Mouse (Mus musculus): Measurements from ENCODE around the gene Smad3. TPM values are rescaled to one million over a fixed set of nuclear protein-coding genes. Genes with fewer than 3 reads are reported as not detected.

Gene Smad3
- total and polyA plus RNA-seq, 3 experiments = 12.4 to 18.4 (median 13.0) TPM

DNA sequence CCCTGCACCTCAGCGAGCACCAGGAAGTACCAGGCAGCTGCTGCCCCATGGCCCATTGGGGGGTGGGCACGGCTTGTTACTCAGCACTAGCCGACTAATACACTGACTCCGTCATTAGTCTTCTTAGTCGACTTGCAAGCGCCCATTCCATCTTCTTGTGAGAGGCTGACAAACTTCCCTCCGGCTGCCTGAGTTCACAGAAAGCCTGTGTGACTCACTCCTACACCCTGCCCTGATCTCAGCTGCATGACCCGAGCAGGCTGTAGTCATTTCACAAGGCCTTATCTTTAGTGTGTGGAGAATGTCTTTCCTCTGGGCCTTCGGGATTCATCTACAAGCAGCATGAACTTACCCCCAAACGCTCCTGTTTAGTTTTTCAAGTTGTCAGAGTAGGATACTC is 83.2 kb downstream of the Smad3 start:
- DNase-seq = peak in 1 of 2 experiments; percentile 51
- Histone ChIP-seq H3K9ac (ENCODE audit: low read depth, low read length) (no peak overlapping the region), H3K4me3 (no peak overlapping the region), H3K79me2 (replicated peaks; ENCODE audit: control insufficient read depth, insufficient read depth, low read length) (no peaks in the 10 kb centered on the region), H3K27ac (no peak overlapping the region; the same call in 1 of the 2 replicates), H3K36me3 (ENCODE audit: control insufficient read depth, insufficient read depth, low read length) (no peaks in the 10 kb centered on the region; the same call in 1 of the 2 replicates), H3K4me1 (ENCODE audit: control insufficient read depth, insufficient read depth, low read length) (peaks cover 19% of the 10 kb centered on the region), H3K27me3 (ENCODE audit: control insufficient read depth, insufficient read depth, low read length) (no peaks in the 10 kb centered on the region)
- WGBS = 51% methylated on average over 10 of the region's 10 CpGs
- TF ChIP-seq POLR2A (IDR thresholded peaks at IDR 0.05; ENCODE audit: insufficient read depth, low read depth, low read length) = no peak
- TF ChIP-seq EP300 (IDR thresholded peaks at IDR 0.05; ENCODE audit: insufficient read depth, low read depth, low read length) = no peak
- TF ChIP-seq CTCF (IDR thresholded peaks at IDR 0.05) = no peak
- intact Hi-C loops (cut with DNase I) = loop anchor here (5.0 kb wide), 1 partner anchor 83 kb away; the partner anchor contains the start of gene Smad3

DNA sequence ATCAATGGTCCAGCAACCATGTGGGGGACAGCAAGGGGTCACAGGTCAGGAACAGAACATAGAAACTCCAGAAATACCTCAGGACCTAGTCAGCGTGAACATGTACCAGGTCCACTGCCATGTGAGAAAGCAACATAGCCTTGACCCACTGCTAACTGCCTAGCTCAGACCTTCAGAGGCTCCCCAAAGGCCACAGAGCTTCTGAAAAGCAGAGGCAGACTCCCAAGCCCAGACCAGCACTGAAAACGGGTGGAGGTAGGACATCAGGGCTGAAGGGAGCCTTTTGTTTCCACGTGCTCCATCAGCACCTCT is 84.3 kb downstream of the Smad3 start:
- TF ChIP-seq POLR2A (IDR thresholded peaks at IDR 0.05; ENCODE audit: insufficient read depth, low read depth, low read length) = no peak
- TF ChIP-seq CTCF (IDR thresholded peaks at IDR 0.05) = no peak
- TF ChIP-seq EP300 (IDR thresholded peaks at IDR 0.05; ENCODE audit: insufficient read depth, low read depth, low read length) = no peak
- no peak for DNase-seq
- Histone ChIP-seq H3K27me3 (ENCODE audit: control insufficient read depth, insufficient read depth, low read length) (no peaks in the 10 kb centered on the region), H3K4me1 (ENCODE audit: control insufficient read depth, insufficient read depth, low read length) (peaks cover 18% of the 10 kb centered on the region), H3K4me3 (no peak overlapping the region), H3K27ac (peak overlapping the region; percentile 15), H3K79me2 (replicated peaks; ENCODE audit: control insufficient read depth, insufficient read depth, low read length) (no peaks in the 10 kb centered on the region), H3K9ac (ENCODE audit: low read depth, low read length) (no peak overlapping the region), H3K36me3 (ENCODE audit: control insufficient read depth, insufficient read depth, low read length) (no peaks in the 10 kb centered on the region; the same call in 1 of the 2 replicates)
- intact Hi-C loops (cut with DNase I) = loop anchor here (5.0 kb wide), 1 partner anchor 84 kb away; the partner anchor contains the start of gene Smad3
- WGBS = 61% methylated on average over 3 of the region's 3 CpGs

DNA sequence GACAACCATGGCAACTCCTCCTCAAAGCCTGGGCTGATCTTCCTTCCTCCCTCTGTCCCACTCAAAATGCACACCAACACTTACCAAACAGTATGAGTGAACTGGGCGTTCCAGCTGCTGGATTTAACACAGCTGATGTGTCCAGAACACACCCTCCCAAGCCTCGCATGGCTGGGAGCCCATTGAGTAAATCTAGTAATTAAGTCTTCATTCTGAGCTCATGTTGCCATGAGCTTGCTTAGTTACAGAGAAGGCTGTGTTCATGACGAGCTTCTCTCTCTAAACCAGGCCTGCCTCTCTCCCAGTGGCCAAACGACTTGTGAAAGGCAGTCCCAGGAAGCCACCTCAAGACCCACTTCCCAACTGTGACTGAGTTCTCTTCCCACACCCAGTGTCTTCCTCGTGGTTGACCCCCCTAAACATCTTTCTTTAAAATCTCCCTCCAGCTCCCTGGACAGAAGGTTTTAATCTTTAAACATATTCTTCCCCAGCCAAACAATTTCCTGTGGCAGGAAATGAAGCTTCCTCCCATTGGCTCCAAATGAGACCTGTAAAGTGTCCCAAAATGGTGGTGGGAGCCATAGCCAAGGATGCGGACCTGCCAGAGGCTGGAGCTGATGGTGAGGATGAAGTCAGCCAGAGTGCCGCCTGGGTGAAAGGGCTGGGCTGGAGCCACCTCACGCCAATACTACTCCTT is 84.8 kb downstream of the Smad3 start:
- intact Hi-C loops (cut with DNase I) = loop anchor here (5.0 kb wide), 1 partner anchor 84 kb away; the partner anchor contains the start of gene Smad3

DNA sequence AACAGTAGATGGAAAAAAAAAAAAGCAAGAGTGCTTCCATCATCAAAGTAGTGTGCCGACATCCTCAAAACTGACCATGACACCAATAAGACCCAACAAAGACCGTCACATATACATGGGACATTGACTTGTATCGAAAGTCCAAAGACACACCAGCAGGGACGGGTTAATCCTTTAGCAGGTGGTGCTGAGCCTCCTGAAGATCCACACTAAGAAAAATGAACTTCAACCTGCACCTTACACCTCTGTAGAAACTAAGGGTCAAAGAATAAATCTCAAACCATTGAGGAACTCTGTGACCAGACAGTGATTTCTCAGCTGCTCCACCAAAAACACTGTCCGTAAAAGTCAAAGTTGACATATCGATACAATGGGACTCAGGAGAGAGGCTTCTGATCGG is 88.0 kb downstream of the Smad3 start:
- Histone ChIP-seq H3K36me3 (ENCODE audit: control insufficient read depth, insufficient read depth, low read length) (no peaks in the 10 kb centered on the region; the same call in 1 of the 2 replicates), H3K27me3 (ENCODE audit: control insufficient read depth, insufficient read depth, low read length) (no peaks in the 10 kb centered on the region), H3K27ac (no peak overlapping the region), H3K79me2 (replicated peaks; ENCODE audit: control insufficient read depth, insufficient read depth, low read length) (no peaks in the 10 kb centered on the region), H3K4me3 (no peak overlapping the region), H3K4me1 (ENCODE audit: control insufficient read depth, insufficient read depth, low read length) (peaks cover 28% of the 10 kb centered on the region), H3K9ac (ENCODE audit: low read depth, low read length) (no peak overlapping the region)
- no peak for TF ChIP-seq EP300 (IDR thresholded peaks at IDR 0.05; ENCODE audit: insufficient read depth, low read depth, low read length)
- TF ChIP-seq CTCF (IDR thresholded peaks at IDR 0.05) = no peak
- no peak for TF ChIP-seq POLR2A (IDR thresholded peaks at IDR 0.05; ENCODE audit: insufficient read depth, low read depth, low read length)
- intact Hi-C loops (cut with DNase I) = loop anchor here (5.0 kb wide), 2 partner anchors 37 to 87 kb away; partner anchors contain the start of gene Smad3
- WGBS = 98% methylated on average over 7 of the region's 7 CpGs
- no peak for DNase-seq

More for the DNA sequence above, 84.8 kb downstream of the Smad3 start:
- Histone ChIP-seq H3K4me1 (ENCODE audit: control insufficient read depth, insufficient read depth, low read length) (peaks cover 17% of the 10 kb centered on the region), H3K9ac (ENCODE audit: low read depth, low read length) (no peak overlapping the region), H3K27ac (peak overlapping the region; percentile 20; the same call in 1 of the 2 replicates), H3K79me2 (replicated peaks; ENCODE audit: control insufficient read depth, insufficient read depth, low read length) (no peaks in the 10 kb centered on the region), H3K27me3 (ENCODE audit: control insufficient read depth, insufficient read depth, low read length) (no peaks in the 10 kb centered on the region), H3K36me3 (ENCODE audit: control insufficient read depth, insufficient read depth, low read length) (no peaks in the 10 kb centered on the region; the same call in 1 of the 2 replicates), H3K4me3 (no peak overlapping the region)
- WGBS = 40% methylated on average over 8 of the region's 8 CpGs
- peak in 1 of 2 experiments; percentile 70 for DNase-seq
- TF ChIP-seq CTCF (IDR thresholded peaks at IDR 0.05) (no peak), EP300 (IDR thresholded peaks at IDR 0.05; ENCODE audit: insufficient read depth, low read depth, low read length) (0 out of 2 replicates have a peak, but pooled peaks have one; percentile 7)

DNA sequence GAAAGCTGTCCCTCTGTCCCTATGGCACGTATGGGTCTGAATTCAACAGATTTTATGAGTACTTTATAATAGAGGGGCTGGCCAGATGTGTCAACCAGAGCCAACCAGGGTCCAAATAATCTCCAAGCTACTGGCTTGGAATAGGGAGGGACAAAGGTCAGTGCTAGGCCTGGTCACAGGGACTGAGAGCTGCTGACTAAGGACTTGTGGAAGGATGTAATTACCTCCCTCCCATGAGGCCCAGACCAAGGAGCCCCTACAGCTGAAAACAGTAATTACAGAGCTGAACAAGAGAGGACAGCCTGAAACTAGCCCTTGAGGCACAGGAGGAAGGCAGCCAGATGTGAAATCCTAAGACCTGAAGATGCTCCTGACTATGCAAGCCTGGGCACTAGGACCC is 89.2 kb downstream of the Smad3 start:
- DNase-seq = no peak
- Histone ChIP-seq H3K9ac (ENCODE audit: low read depth, low read length) (no peak overlapping the region), H3K4me3 (no peak overlapping the region), H3K27ac (no peak overlapping the region), H3K79me2 (replicated peaks; ENCODE audit: control insufficient read depth, insufficient read depth, low read length) (no peaks in the 10 kb centered on the region), H3K36me3 (ENCODE audit: control insufficient read depth, insufficient read depth, low read length) (no peaks in the 10 kb centered on the region; the same call in 1 of the 2 replicates), H3K27me3 (ENCODE audit: control insufficient read depth, insufficient read depth, low read length) (no peaks in the 10 kb centered on the region), H3K4me1 (ENCODE audit: control insufficient read depth, insufficient read depth, low read length) (peaks cover 27% of the 10 kb centered on the region)
- WGBS = 94% methylated on average over 1 of the region's 1 CpGs
- intact Hi-C loops (cut with DNase I) = loop anchor here (5.0 kb wide), 1 partner anchor 39 kb away; no protein-coding TSS in a partner anchor
- no peak for TF ChIP-seq EP300 (IDR thresholded peaks at IDR 0.05; ENCODE audit: insufficient read depth, low read depth, low read length)
- no peak for TF ChIP-seq CTCF (IDR thresholded peaks at IDR 0.05)
- TF ChIP-seq POLR2A (IDR thresholded peaks at IDR 0.05; ENCODE audit: insufficient read depth, low read depth, low read length) = no peak

DNA sequence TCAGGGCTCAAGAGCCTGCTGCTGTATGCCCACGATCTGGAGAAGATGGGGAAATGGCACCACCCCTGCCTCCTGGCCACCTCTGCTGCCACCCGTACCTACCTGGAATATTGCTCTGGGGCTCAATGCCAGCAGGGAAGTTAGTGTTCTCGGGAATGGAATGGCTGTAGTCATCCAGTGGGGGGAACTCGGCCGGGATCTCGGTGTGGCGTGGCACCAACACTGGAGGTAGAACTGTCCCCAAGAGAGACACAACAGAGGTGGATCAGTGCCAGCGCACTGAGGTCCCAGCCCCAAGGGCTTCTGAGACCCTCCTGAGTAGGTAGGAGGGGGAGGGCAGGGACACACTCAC is 90.4 kb downstream of the Smad3 start:
- H3K79me2 ChIP-seq (replicated peaks; ENCODE audit: control insufficient read depth, insufficient read depth, low read length) = no peaks in the 10 kb centered on the region
- no peak overlapping the region for H3K4me3 ChIP-seq
- DNase-seq = no peak
- TF ChIP-seq CTCF (IDR thresholded peaks at IDR 0.05) (no peak), POLR2A (IDR thresholded peaks at IDR 0.05; ENCODE audit: insufficient read depth, low read depth, low read length) (no peak), EP300 (IDR thresholded peaks at IDR 0.05; ENCODE audit: insufficient read depth, low read depth, low read length) (no peak)
- H3K9ac ChIP-seq (ENCODE audit: low read depth, low read length) = no peak overlapping the region
- peaks cover 18% of the 10 kb centered on the region for H3K4me1 ChIP-seq (ENCODE audit: control insufficient read depth, insufficient read depth, low read length)
- intact Hi-C loops (cut with DNase I) = loop anchor here (5.0 kb wide), 1 partner anchor 40 kb away; no protein-coding TSS in a partner anchor
- WGBS = 55% methylated on average over 8 of the region's 8 CpGs
- peak overlapping the region; percentile 68 for H3K27ac ChIP-seq
- H3K27me3 ChIP-seq (ENCODE audit: control insufficient read depth, insufficient read depth, low read length) = no peaks in the 10 kb centered on the region
- no peaks in the 10 kb centered on the region; the same call in 1 of the 2 replicates for H3K36me3 ChIP-seq (ENCODE audit: control insufficient read depth, insufficient read depth, low read length)

All from heart, adult 2 months (tissue).